Mouse (Mus musculus) right cerebral cortex, postnatal 4 days (tissue): Measurements from ENCODE around the gene Ascc2.

ENCODE experiments used
- DNase-seq: peaks from one replicate; pipeline ENCODE4 v3.0.0-alpha.2; 2022

Gene Ascc2

DNA sequence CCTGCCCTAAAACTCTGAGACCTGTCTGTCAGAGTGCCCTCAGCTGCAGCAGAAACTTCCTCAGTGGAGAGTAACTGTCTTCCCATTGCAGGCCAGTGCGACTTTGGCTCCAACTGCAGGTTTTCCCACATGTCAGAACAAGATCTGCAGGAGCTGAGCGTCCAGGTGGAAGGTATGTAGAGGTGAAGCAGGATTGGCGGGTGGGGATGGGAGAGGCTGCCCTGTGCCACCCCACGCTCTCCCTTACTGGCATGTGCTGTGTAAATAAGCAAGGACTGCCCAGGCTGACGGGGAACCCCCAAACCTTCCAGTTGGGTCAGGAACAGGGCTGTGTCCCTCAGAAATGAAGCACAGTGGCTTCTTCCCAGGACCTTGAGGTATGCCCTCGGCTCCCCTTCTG is 92.5 kb downstream of the Ascc2 start:
- DNase-seq = no peak

DNA sequence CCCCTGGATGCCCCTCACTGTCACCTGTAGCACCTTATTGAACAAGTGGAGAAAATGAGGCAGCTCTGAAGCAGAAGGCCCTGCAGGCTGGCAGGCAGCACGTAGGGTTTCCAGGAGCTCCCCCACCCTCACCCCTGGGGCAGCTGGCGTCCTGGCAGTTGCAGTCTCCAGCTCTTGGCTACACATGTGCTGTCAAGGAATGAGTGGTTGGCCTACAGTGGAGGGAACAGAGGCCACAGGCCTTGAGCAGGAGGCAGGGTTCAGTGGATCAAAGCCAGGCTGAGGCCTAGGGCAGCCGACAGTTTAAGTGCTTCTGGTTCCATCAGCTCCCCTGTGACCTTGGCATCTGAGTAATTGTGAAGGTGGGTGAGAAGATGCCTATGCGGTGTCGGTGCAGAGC is 93.4 kb downstream of the Ascc2 start:
- no peak for DNase-seq

DNA sequence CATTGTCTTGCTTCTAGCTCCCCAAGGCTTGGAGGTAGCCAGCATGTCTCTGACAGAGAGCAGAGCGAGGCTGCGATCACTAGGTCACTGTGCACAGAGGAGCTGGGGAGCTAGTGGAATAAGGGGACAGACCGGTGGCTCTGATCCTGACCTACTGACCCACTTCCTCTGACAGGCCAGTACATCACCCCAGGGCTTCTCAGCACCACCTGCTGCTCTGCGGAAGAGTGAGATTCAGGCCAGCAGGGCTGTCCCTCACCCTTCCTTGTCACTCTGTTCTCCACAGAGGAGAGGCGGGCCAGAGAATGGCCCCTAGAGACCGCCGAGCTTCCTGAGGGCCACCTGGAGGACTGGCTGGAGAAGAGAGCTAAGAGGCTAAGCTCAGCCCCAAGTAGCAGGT is 94.2 kb downstream of the Ascc2 start:
- no peak for DNase-seq

DNA sequence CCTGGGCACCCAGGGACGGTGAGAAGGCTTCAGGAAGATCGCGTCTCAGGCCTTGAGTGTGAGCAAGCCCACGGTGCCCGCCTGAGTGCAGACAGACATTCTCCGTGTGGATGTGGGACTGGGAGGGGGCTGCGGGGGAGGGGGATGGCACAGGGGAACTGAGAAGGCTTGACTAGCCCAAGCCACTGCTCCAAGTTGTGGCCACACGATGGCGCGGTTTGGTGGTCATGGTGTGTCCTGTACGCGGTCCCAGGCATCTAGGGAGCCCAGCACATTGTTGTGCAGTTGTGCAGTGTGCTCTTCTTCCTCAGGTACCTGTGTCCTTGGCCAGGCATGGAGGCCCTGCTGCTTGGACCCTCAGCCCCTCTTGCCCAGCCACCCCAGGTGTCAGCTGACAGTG is 96.6 kb downstream of the Ascc2 start:
- DNase-seq = no peak
